Mouse (Mus musculus): ENCODE results near the gene Fam122b. TPM values are rescaled to one million over a fixed set of nuclear protein-coding genes. Genes with fewer than 3 reads are reported as not detected.
A peak's percentile ranks its signal among the peaks of the same experiment; 100 is the strongest.

Fam122b gene
- polyA plus RNA-seq, 1 experiment from 2014 or later = 10.5 TPM

DNA sequence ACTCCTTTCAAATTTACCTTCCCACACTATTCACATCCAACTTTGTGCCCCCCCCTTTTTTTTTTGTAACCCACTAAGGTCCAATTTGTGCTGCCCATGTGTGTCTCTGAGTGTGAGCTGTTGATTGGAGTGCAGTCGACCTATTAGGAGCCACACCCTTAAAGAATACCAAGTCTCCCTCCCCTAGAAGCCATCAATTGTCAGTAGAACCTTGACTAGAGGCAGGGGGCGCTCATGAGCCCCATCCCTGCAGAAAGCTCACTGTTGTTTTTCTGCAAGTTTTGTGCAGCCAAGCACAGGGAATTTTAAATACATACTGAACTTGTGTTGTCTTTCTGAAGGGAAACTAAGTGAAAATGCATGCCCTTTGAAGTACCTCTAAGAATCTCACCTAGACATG lies 31.6 kb downstream of the Fam122b start:
- Histone ChIP-seq H3K9ac (ENCODE audit: low read depth, low read length) (no peak overlapping the region), H3K4me2 (replicated peaks; ENCODE audit: low read depth, low read length) (no peak overlapping the region), H3K36me3 (ENCODE audit: control insufficient read depth, insufficient read depth, low read length) (no peaks in the 10 kb centered on the region), H3K27me3 (ENCODE audit: control insufficient read depth, insufficient read depth, low read length) (no peaks in the 10 kb centered on the region), H3K4me1 (ENCODE audit: control insufficient read depth, insufficient read depth, low read length) (no peaks in the 10 kb centered on the region), H3K4me3 (ENCODE audit: low read length) (no peak overlapping the region), H3K9me3 (ENCODE audit: control insufficient read depth, low read length) (no peaks in the 10 kb centered on the region), H3K27ac (ENCODE audit: low read depth, low read length) (no peak overlapping the region)
- ATAC-seq (ENCODE audit: low FRiP score, low TSS enrichment) = no peak
- 19% methylated on average over 2 of the region's 2 CpGs for WGBS

DNA sequence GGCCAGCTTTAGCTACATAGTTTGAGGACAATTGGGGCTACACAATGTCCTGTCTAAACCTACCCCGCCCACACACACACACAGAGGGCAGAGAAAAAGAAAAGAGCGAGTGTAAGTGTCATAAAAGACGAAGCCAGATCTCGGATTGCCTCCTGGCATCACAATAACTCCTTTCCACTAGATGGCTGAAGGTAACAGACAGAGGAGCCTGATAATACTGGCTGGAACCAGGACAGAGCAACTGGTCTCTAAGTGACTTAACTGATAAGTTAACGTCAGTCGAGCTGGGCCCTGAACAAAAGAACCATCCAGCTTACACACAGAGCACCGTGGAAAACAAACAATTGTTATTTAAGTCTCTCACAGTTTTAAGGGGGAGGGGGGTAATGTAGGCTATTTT lies 33.2 kb downstream of the Fam122b start:
- H3K27me3 ChIP-seq (ENCODE audit: control insufficient read depth, insufficient read depth, low read length) = no peaks in the 10 kb centered on the region
- no peaks in the 10 kb centered on the region for H3K9me3 ChIP-seq (ENCODE audit: control insufficient read depth, low read length)
- H3K4me3 ChIP-seq (ENCODE audit: low read length) = no peak overlapping the region
- ATAC-seq (ENCODE audit: low FRiP score, low TSS enrichment) = no peak
- H3K9ac ChIP-seq (ENCODE audit: low read depth, low read length) = no peak overlapping the region
- H3K27ac ChIP-seq (ENCODE audit: low read depth, low read length) = no peak overlapping the region
- 47% methylated on average over 7 of the region's 7 CpGs for WGBS
- H3K4me1 ChIP-seq (ENCODE audit: control insufficient read depth, insufficient read depth, low read length) = no peaks in the 10 kb centered on the region
- no peak overlapping the region for H3K4me2 ChIP-seq (replicated peaks; ENCODE audit: low read depth, low read length)
- no peaks in the 10 kb centered on the region for H3K36me3 ChIP-seq (ENCODE audit: control insufficient read depth, insufficient read depth, low read length)

DNA sequence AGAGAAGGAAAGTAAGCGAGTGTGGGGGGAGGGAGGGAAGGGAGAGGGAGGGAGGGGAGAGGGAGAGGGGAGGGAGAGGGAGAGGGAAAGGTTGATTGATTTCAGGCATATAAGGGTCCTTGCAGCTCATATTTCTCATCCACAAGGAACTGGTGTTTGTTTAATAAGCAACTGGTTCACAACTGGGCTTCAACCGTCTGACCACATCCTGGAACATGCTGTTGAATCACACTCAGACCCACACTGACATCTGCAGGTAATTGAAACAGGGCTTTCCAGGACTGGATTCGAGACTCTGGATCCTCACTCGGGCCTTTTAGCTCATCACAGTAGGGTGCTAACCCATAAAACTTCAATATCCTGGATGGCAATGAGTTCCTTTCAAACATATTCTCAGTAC lies 35.9 kb downstream of the Fam122b start:
- no peak overlapping the region for H3K4me3 ChIP-seq (ENCODE audit: low read length)
- WGBS = 23% methylated on average over 3 of the region's 4 CpGs
- no peaks in the 10 kb centered on the region for H3K9me3 ChIP-seq (ENCODE audit: control insufficient read depth, low read length)
- H3K27ac ChIP-seq (ENCODE audit: low read depth, low read length) = no peak overlapping the region
- H3K27me3 ChIP-seq (ENCODE audit: control insufficient read depth, insufficient read depth, low read length) = no peaks in the 10 kb centered on the region
- H3K4me1 ChIP-seq (ENCODE audit: control insufficient read depth, insufficient read depth, low read length) = no peaks in the 10 kb centered on the region
- ATAC-seq (ENCODE audit: low FRiP score, low TSS enrichment) = peak; percentile 83
- H3K4me2 ChIP-seq (replicated peaks; ENCODE audit: low read depth, low read length) = no peak overlapping the region
- no peak overlapping the region for H3K9ac ChIP-seq (ENCODE audit: low read depth, low read length)
- H3K36me3 ChIP-seq (ENCODE audit: control insufficient read depth, insufficient read depth, low read length) = no peaks in the 10 kb centered on the region

DNA sequence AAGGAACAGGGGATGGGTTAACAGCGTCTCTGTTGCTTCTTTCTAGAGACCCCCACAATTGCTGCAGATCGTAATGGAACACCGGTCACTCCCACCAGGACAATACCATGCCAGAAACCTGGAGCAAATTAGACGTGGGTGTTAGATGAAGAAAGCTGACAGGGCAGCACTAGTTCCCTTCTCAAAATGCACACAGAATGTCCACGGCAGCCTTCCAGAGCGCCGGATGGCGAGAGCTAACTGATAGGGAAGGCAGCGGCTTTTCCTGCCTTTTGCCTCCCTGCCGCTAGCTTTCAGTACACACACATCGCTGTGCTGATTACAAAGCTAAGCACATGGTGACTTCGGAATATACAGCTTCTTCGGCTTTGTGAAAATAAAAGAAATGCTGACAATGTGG lies 37.6 kb downstream of the Fam122b start:
- H3K9ac ChIP-seq (ENCODE audit: low read depth, low read length) = peak overlapping the region; percentile 42; the same call in 1 of the 2 replicates
- H3K4me2 ChIP-seq (replicated peaks; ENCODE audit: low read depth, low read length) = peak overlapping the region; percentile 35
- ATAC-seq (ENCODE audit: low FRiP score, low TSS enrichment) = no peak
- WGBS = 40% methylated on average over 13 of the region's 13 CpGs
- H3K27ac ChIP-seq (ENCODE audit: low read depth, low read length) = peak overlapping the region; percentile 51; the same call in 1 of the 2 replicates
- H3K4me1 ChIP-seq (ENCODE audit: control insufficient read depth, insufficient read depth, low read length) = no peaks in the 10 kb centered on the region
- no peaks in the 10 kb centered on the region for H3K36me3 ChIP-seq (ENCODE audit: control insufficient read depth, insufficient read depth, low read length)
- H3K9me3 ChIP-seq (ENCODE audit: control insufficient read depth, low read length) = no peaks in the 10 kb centered on the region
- peak overlapping the region; percentile 20; the same call in 1 of the 2 replicates for H3K4me3 ChIP-seq (ENCODE audit: low read length)
- H3K27me3 ChIP-seq (ENCODE audit: control insufficient read depth, insufficient read depth, low read length) = no peaks in the 10 kb centered on the region

DNA sequence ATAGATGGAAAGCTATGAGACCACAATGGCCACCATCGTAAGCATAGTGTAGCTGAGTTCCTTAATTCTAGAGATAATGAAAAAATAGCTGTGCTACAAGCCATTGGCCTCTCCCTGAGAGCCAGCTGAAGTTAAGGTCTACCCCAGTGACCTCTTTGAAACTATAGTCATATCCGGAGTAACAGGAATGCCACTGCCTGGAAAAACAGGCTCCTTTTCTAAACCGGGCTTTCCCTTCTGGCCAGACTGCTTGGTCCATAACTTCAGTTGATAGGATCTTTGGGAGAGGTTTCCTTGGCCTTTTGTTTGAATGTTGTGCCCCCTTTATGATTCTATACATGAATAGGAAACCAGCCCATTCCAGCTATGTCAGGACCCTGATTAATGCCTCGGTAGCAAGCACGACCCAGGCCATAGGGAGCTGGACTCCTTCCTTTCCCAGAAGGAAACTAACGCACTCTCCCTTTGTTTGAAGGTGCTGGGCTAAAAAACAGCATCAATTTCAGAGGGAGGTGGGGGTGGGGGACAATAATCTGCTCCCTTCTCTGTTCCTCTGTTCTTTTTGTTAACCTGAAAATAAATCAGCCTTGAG lies 45.2 kb downstream of the Fam122b start:
- Histone ChIP-seq H3K27ac (ENCODE audit: low read depth, low read length) (peak overlapping the region; percentile 30; the same call in 1 of the 2 replicates), H3K4me3 (ENCODE audit: low read length) (no peak overlapping the region), H3K4me2 (replicated peaks; ENCODE audit: low read depth, low read length) (no peak overlapping the region), H3K4me1 (ENCODE audit: control insufficient read depth, insufficient read depth, low read length) (no peaks in the 10 kb centered on the region), H3K36me3 (ENCODE audit: control insufficient read depth, insufficient read depth, low read length) (no peaks in the 10 kb centered on the region), H3K9me3 (ENCODE audit: control insufficient read depth, low read length) (no peaks in the 10 kb centered on the region), H3K9ac (ENCODE audit: low read depth, low read length) (no peak overlapping the region), H3K27me3 (ENCODE audit: control insufficient read depth, insufficient read depth, low read length) (no peaks in the 10 kb centered on the region)
- ATAC-seq (ENCODE audit: low FRiP score, low TSS enrichment) = peak; percentile 52; the same call in 1 of the 2 replicates
- 42% methylated on average over 6 of the region's 6 CpGs for WGBS

DNA sequence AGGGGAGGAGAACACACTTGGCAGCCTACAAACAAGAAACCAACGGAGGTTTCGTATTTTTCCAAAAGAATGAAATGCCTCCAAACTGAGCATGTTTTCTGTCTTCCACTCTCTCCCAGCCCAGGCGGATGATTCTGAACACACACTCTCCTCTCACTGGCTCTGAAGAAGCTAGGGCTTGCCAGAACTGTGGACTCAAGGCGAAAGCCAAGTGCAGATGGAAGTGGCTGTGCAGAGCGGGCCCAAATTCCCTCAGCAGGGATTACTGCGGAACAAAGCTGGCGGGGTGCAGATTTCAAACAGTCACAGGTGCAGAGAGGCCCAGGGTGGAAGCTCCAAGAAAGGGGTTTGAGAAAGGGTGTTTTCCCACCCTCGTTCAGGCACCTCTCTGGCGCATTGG lies 48.8 kb downstream of the Fam122b start:
- H3K4me2 ChIP-seq (replicated peaks; ENCODE audit: low read depth, low read length) = no peak overlapping the region
- no peaks in the 10 kb centered on the region for H3K27me3 ChIP-seq (ENCODE audit: control insufficient read depth, insufficient read depth, low read length)
- no peak for ATAC-seq (ENCODE audit: low FRiP score, low TSS enrichment)
- no peaks in the 10 kb centered on the region for H3K9me3 ChIP-seq (ENCODE audit: control insufficient read depth, low read length)
- H3K36me3 ChIP-seq (ENCODE audit: control insufficient read depth, insufficient read depth, low read length) = no peaks in the 10 kb centered on the region
- 86% methylated on average over 9 of the region's 9 CpGs for WGBS
- no peak overlapping the region for H3K27ac ChIP-seq (ENCODE audit: low read depth, low read length)
- no peak overlapping the region for H3K4me3 ChIP-seq (ENCODE audit: low read length)
- no peak overlapping the region for H3K9ac ChIP-seq (ENCODE audit: low read depth, low read length)
- no peaks in the 10 kb centered on the region for H3K4me1 ChIP-seq (ENCODE audit: control insufficient read depth, insufficient read depth, low read length)

DNA sequence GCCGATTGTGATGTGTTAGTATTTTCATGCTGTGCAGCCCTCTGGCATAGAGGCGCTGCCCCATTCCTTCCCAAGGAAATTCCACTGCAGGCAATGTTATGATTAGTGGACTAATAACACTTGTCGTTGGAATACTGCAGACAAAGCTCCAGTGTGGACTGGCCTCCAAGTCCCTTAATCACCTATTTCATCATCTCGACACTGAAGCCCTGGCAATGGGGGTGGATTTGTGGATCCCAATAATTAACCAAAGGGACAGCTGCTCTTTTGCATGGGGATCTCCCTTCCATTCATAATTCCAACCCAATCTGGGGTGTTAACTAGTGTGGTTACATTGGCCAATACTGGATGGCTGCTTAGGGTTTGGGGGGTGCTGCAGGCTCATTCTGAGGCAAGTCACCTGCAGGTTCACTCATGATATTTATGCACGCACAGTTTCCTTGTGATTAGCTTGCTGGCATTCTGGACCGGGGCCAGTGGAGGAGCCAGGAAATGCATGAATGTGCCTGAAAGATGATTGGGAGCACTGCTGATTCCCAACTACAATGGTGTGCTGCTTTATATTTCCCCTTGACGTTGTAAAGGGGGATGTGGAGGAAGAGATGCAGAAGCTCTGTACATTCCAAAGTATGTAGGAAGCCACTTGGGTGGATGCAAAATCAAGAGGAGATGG lies 54.9 kb downstream of the Fam122b start:
- H3K36me3 ChIP-seq (ENCODE audit: control insufficient read depth, insufficient read depth, low read length) = no peaks in the 10 kb centered on the region
- WGBS = 63% methylated on average over 7 of the region's 7 CpGs

DNA sequence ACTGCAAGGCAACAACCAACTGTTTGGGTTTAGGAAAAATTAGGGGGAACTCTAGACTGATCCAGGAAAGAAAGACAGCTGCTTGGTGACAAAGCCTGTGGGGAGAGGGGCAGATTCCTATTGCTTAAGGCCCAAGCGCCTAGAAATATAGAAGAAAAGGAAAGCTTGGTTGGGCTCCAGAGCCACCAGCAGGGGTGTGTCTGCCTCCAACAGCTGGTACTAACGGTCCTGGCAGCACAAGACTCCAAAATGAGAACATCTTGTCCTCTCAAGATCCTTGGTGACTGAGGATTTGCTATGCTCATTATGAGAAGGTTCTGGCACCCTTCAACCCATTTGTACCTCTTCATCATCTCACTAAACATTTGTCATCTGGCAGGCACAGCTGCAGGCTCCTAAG lies 55.8 kb downstream of the Fam122b start:
- peaks cover 13% of the 10 kb centered on the region; the same call in 1 of the 2 replicates for H3K4me1 ChIP-seq (ENCODE audit: control insufficient read depth, insufficient read depth, low read length)
- H3K9me3 ChIP-seq (ENCODE audit: control insufficient read depth, low read length) = no peaks in the 10 kb centered on the region
- no peaks in the 10 kb centered on the region for H3K27me3 ChIP-seq (ENCODE audit: control insufficient read depth, insufficient read depth, low read length)
- no peak for ATAC-seq (ENCODE audit: low FRiP score, low TSS enrichment)
- no peak overlapping the region for H3K27ac ChIP-seq (ENCODE audit: low read depth, low read length)
- H3K9ac ChIP-seq (ENCODE audit: low read depth, low read length) = no peak overlapping the region
- no peaks in the 10 kb centered on the region for H3K36me3 ChIP-seq (ENCODE audit: control insufficient read depth, insufficient read depth, low read length)
- no peak overlapping the region for H3K4me3 ChIP-seq (ENCODE audit: low read length)
- WGBS = 72% methylated on average over 2 of the region's 2 CpGs
- H3K4me2 ChIP-seq (replicated peaks; ENCODE audit: low read depth, low read length) = no peak overlapping the region

More for the DNA sequence above, 54.9 kb downstream of the Fam122b start:
- Histone ChIP-seq H3K4me3 (ENCODE audit: low read length) (no peak overlapping the region), H3K9me3 (ENCODE audit: control insufficient read depth, low read length) (no peaks in the 10 kb centered on the region), H3K4me2 (replicated peaks; ENCODE audit: low read depth, low read length) (no peak overlapping the region), H3K4me1 (ENCODE audit: control insufficient read depth, insufficient read depth, low read length) (peaks cover 13% of the 10 kb centered on the region; the same call in 1 of the 2 replicates), H3K27me3 (ENCODE audit: control insufficient read depth, insufficient read depth, low read length) (no peaks in the 10 kb centered on the region), H3K27ac (ENCODE audit: low read depth, low read length) (no peak overlapping the region; the same call in 1 of the 2 replicates), H3K9ac (ENCODE audit: low read depth, low read length) (no peak overlapping the region)
- ATAC-seq (ENCODE audit: low FRiP score, low TSS enrichment) = no peak

DNA sequence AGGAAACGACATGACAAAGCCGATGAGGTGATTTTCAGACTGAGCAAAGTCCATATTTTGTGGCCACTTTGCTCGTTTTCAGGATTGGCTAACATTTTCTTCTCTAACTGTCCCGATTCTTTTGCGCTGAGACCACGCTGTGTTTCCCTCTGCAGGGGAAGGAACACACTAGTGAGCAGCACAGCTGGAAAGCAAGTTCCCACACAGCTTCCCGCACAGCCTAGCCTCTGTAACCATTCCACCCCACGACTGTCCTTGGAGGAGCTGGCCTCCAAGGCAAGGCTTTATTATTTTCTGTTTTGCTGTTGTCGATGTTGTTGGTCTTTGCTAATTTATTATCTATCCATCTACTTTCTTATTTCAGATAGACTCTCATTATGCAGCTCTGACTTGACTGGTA lies 57.1 kb downstream of the Fam122b start:
- Histone ChIP-seq H3K4me1 (ENCODE audit: control insufficient read depth, insufficient read depth, low read length) (peaks cover 13% of the 10 kb centered on the region; the same call in 1 of the 2 replicates), H3K4me3 (ENCODE audit: low read length) (no peak overlapping the region), H3K27ac (ENCODE audit: low read depth, low read length) (peak overlapping the region; percentile 66; the same call in 1 of the 2 replicates), H3K4me2 (replicated peaks; ENCODE audit: low read depth, low read length) (no peak overlapping the region), H3K9ac (ENCODE audit: low read depth, low read length) (no peak overlapping the region), H3K36me3 (ENCODE audit: control insufficient read depth, insufficient read depth, low read length) (no peaks in the 10 kb centered on the region), H3K9me3 (ENCODE audit: control insufficient read depth, low read length) (no peaks in the 10 kb centered on the region), H3K27me3 (ENCODE audit: control insufficient read depth, insufficient read depth, low read length) (no peaks in the 10 kb centered on the region)
- 46% methylated on average over 9 of the region's 9 CpGs for WGBS
- no peak for ATAC-seq (ENCODE audit: low FRiP score, low TSS enrichment)

Measured in kidney, embryonic 14.5 days (tissue).